Mouse (Mus musculus) left cerebral cortex, adult 8-10 months (tissue): ENCODE results near the gene Cabp7. TPM values are rescaled to one million over a fixed set of nuclear protein-coding genes. Genes with fewer than 3 reads are reported as not detected.
"Not testable (repeated sequence)": the region's sequence is repeated elsewhere in the genome, so short reads cannot be mapped to it uniquely, and the experiment has no call there.

Experiments used
- DNase-seq, 2 experiments: peaks; one replicate each; pipeline ENCODE4 v3.0.0; 2022; ENCODE audit warnings: low spot score in 2 of 2
- total RNA-seq, 4 experiments: library from RNA; stranded (reverse); gene quantifications; 2 replicates each; pipeline ENCODE4 v1.2.4; 2022

Cabp7 gene
- total RNA-seq, 4 experiments from 2014 or later: 23.9 to 30.2 (median 24.9) TPM

DNA sequence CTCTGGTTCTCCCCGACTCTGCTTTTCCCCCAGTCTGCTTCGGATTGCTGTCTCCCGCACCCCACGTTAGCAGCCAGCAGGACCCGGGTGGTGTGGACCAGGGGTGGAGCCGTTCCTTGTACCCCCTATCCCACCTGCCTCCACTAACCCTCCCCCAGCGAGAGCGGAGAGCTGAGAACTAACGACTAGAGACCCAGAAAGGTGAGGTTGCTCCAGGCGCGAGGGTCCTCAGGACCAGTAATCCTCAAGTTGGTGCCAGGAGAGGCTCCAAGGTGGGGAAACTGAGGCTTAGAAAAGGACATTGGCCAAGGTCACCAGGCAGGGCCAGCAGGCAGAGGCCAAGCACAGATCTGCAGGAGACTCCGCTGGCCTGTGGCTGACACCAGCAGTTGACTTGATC, 707 bp upstream of the Cabp7 start:
- DNase-seq: no peak

DNA sequence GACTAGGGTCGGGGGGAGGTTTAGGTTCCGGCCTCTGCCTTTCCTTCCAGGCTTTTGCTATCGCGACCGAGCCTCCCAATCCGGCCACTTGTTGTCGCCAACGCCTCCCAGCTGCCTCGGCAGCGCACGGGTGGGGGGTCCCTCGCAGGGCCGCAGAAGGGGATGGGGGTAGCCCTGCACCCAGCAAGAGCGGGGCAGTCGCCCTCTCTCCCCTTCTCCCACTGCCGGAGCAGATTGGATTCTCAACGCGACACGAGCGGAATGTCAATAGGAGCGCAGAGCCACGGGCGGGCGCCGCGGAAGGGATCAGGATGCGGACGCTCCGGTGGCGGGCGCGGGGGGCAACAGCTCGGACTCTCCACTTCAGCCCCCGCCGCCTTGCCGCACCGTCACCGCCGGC, 609 bp downstream of the Cabp7 start:
- DNase-seq: no peak

DNA sequence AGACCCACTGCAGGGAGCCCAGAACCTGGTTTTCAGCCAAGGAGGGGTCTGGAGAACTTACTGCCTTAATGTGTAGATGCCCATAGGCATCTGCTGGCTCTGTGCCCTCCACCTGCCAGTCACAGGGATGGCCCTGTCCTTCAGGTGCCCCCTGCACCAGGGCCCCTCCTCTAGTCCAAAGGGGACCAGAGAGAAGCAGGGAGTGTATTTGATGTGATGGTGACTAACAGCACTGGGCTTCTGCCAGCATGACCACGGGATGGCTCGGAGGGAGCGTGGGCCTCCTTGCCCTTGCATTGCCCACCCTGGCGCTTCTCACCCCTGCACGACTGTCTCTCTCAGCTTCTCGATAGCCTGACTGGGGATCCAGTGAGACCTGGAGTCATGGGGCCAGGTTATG, 1.9 kb downstream of the Cabp7 start:
- no peak for DNase-seq

DNA sequence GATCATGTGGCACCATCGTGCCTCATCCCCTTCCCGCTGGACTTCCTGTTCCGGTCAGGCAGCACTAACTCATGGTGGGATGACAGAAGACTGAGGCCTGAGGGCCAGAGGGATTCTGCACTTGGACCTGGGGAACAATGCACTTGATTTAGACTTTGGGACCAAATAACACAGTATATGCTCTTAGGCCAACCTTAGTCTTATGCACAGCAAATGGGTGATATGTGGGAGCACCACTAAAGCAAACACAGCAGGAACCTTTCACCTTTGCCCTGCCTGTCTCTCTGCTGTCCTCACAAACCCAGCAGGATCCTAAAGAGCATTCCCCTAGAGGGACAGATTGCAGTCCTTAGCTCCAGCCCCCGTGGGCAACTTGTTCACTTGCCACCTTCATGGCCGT, 5.8 kb downstream of the Cabp7 start:
- no peak for DNase-seq

DNA sequence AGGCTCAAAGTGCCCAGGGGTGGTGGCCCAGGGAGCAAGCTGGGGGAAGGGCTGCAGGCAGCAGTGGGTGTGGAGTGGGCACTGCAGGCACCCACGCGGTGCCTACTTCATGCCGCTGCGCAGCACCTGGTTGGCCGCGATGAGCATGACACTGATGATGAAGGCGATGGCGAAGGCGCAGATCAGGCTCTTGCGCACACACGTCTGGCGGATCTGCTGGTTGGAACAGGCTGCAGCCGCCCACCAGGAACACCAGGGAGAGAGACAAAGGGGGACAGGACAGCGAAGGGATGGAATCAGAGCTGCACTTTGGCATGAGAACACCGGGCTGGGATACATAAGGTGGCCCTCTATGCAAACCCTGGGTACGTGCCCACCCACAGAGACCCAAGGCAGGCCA, 7.9 kb downstream of the Cabp7 start:
- DNase-seq: no peak

DNA sequence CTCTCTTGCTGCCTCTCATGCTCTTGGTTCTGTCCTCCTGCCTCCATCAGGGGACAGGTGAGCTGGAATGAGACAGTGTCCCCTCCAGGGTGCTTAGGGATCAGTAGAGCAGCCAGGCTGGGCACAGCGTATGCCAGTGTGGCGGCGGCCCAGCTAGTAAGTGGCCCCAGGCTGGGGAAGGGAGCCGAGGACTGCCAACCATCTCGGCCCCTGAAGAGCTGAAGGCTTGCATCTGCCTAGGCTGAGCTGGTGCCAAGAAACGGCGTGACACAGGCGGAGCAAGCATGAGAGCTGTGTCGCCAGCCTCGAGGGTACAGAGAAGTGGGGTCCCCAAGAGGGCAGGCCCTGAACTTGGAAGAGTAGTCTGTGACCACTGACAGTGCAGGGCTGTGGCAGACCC, 8.9 kb downstream of the Cabp7 start:
- DNase-seq: no peak

DNA sequence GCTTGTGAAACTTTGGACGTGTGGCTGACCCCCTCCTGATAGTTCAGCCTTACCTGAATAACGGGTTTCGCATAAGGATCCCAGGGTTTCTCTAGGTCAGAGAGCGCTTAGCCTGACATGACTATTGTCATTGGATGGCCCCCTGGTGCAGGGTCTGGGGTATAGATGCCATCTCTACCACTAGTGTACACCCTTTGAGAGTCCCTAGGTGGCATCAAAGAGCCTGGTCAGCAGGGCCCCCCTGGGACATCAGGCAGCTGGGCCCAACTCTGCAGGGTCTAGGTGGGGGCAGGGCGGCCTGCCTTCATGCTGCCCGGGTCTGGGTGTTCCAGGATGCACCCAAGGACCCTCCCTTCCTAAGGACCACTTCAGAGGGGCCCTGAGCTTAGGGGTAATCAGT, 10.2 kb downstream of the Cabp7 start:
- DNase-seq: no peak

DNA sequence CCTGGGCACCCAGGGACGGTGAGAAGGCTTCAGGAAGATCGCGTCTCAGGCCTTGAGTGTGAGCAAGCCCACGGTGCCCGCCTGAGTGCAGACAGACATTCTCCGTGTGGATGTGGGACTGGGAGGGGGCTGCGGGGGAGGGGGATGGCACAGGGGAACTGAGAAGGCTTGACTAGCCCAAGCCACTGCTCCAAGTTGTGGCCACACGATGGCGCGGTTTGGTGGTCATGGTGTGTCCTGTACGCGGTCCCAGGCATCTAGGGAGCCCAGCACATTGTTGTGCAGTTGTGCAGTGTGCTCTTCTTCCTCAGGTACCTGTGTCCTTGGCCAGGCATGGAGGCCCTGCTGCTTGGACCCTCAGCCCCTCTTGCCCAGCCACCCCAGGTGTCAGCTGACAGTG, 12.4 kb downstream of the Cabp7 start:
- DNase-seq: no peak

DNA sequence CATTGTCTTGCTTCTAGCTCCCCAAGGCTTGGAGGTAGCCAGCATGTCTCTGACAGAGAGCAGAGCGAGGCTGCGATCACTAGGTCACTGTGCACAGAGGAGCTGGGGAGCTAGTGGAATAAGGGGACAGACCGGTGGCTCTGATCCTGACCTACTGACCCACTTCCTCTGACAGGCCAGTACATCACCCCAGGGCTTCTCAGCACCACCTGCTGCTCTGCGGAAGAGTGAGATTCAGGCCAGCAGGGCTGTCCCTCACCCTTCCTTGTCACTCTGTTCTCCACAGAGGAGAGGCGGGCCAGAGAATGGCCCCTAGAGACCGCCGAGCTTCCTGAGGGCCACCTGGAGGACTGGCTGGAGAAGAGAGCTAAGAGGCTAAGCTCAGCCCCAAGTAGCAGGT, 14.8 kb downstream of the Cabp7 start:
- no peak for DNase-seq

DNA sequence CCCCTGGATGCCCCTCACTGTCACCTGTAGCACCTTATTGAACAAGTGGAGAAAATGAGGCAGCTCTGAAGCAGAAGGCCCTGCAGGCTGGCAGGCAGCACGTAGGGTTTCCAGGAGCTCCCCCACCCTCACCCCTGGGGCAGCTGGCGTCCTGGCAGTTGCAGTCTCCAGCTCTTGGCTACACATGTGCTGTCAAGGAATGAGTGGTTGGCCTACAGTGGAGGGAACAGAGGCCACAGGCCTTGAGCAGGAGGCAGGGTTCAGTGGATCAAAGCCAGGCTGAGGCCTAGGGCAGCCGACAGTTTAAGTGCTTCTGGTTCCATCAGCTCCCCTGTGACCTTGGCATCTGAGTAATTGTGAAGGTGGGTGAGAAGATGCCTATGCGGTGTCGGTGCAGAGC, 15.7 kb downstream of the Cabp7 start:
- DNase-seq: no peak

DNA sequence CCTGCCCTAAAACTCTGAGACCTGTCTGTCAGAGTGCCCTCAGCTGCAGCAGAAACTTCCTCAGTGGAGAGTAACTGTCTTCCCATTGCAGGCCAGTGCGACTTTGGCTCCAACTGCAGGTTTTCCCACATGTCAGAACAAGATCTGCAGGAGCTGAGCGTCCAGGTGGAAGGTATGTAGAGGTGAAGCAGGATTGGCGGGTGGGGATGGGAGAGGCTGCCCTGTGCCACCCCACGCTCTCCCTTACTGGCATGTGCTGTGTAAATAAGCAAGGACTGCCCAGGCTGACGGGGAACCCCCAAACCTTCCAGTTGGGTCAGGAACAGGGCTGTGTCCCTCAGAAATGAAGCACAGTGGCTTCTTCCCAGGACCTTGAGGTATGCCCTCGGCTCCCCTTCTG, 16.5 kb downstream of the Cabp7 start:
- no peak for DNase-seq

DNA sequence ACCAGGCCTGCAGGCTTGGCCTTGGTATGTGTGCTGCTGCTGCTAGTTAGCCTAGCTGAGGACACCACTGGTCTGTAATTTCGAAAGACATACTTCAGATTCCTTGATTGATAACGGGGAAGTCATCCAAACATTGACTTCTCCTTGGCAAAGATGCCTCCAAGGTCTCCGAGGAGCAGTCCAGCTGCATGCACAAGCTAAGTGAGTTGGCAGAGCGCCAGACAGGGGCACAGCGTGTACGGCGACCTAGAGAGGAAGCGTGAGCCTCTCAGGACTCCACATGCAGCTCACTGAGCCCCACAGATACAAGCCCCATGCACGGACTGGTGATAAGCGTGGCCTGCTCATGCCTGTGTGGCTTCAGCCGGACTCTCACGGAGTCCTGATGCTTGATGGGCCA, 17.0 kb downstream of the Cabp7 start:
- DNase-seq: no peak

DNA sequence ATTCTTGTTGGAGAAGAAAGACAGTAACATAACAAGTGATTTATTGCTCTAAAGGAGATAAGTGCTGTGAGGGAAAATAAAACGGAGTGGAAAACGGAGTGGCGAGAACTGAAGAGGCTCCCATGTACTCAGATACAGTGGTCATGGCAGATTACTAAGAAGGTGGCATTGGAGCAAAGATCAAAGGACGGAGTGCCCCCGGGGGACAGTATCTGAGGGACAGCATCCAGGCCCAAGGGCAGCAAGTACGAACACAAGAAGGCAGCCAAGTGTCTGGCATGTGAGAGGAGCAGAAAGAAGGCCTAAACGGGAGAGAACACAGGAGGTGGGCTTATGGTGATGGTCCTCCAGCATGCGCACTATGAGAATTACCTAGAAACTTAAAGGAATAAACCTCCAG, 24.9 kb downstream of the Cabp7 start:
- DNase-seq: no peak

DNA sequence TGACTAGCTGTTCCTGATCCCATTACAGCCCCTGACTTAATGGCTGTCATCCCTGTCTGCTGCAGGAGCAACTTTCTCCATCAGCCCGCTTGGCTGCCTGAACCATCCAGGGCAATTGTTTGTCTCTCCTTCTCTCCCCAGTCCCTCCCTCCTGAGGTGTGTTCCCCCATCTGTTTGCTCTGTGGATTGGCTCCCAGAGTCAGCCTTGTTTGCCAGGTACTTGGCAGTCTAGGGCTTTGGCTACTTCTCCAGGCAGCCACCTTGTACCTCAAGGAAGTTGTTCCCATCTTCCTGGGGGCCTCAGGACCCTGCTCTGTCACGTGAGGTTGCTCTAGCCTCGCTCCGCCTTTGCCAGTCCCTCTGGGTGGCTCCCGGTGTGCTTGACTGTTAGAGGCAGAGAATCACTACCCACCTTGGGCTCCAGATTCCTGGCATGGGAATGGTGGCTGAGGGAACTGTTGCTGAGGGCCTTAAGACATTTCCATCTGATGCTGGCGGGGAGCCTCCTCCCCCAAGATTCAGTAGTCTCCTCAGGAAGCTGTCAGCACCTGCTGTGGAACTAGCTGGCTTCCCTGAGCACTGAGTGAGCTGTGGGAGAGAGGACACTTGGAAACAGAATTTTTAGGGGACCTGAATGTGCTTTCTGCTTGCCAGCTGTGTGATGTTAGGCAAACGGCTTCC, 25.5 kb downstream of the Cabp7 start:
- no peak for DNase-seq

DNA sequence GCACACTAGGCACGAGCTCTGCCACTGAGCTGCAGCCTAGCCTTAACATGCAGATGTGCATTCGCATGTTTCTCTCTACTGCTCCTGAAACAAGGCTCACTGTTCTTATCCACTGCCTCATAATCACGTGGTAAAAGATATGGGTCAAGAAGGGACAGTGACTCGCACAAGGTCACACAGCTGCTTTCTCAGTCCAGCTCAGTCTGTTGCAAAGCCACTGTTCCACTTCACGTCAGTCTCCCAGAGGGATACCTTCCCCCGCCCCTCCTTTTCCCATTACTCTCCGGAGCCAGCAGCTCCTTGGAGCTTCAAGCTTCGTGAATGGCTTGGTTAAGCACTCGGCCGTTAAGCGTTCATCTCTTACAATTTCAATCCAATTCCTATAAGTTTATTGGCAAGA, 26.2 kb downstream of the Cabp7 start:
- no peak for DNase-seq

DNA sequence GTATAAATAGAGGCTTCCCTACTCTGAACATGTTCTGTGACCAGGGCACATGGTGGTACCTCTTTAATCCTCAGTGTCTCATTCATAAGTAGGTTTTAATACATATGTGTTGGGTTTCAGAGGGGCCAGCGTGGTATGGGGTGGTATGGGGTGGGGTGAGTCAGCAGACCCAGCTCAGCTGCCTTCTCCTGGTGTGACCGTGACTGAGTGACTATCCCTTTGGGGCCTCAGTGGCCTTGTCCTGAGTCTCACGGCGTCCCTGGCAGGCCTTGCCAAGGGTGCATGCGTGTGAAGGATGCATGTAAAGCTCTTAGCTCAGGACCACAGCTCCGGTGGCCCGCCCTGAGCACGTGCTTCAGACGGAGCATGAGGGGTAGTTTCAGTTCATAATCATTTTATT, 26.6 kb downstream of the Cabp7 start:
- DNase-seq: no peak

DNA sequence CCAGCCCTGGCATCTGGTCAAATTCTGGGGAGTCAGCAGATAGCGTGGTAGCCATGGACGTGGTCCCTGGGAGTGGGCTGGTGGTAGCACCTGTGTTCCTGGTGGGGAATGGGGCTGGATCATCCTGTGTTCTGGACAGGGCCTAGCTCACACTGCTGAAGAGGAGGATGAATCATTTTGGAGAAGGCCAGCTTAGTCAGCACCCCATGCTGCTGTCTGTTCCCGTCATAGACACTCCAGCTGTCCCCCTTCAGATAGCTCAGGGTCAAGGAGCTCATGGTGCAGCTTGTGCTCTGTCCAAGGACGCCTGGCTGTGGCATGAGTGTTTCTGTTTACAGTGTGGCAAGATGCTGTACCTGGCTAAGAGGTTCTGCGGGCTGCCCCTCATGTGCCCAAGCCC, 28.0 kb downstream of the Cabp7 start:
- DNase-seq: no peak

DNA sequence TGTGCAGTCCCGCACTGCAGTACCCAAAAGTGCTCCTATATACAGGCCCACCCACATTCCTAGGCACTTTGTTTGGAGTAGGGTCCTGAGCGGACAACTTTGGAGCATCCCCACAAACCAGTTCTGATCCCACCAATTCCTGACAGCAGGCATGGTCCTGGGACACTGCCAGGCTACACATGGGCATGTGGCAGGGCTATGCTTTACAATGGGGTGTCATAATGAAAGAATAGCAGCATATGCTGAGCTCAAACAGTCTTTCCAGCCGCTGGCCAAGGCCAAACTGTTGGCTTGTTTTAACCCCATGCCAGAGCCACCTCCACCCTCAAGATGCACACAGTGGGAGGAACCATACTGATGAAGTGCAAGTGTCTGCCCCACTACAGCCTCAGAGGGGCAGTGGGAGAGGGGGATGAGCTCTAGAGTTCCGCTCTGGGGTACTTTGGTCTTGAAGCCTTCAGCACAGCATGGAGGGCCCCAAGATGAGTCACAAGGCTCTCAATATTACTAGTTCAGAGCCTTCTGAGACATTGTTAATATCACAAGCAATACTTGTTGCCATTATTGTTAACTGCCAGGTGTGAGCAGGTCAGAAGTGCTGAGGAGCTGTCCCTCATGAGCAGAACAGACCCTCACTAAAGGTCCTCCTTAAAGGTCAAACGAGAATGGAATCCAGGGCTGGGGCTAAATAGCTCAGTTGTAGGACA, 29.9 kb downstream of the Cabp7 start:
- DNase-seq: no peak

DNA sequence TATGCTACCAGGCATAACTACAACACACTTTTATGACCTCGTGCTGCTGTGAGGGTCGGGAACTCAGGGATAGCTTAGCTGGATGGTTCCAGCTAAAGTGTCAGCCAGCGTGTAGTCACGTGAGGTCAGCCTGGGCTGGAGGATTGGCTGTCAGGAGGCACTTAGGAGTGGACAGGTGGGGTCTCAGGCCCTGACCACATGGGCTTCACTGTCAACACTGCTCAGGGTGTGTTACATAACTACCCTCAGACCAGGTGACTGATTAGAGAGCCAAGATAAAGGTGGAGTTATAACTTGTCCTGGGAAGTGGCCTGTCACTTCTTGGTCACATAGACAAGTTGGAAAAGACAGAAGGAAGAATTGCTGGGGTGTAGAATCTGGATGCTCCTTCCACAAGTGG, 31.0 kb downstream of the Cabp7 start:
- DNase-seq: no peak

DNA sequence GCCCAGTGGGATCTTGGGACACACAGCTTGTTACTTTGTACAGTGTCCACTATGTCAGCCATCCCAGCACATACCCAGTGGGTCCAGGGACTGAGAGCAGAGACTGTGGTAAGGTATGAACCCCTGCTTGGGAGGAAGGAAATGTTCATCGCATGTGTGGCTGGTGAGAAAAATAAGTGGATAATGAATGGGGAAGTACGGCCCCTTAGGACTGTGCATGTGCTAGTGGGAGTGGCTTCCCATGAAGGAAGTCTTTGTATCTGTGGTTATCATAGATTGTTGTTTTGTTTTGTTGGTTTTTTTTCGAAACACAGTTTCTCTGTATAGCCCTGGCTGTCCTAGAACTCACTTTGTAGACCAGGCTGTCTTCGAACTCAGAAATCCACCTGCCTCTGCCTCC, 31.9 kb downstream of the Cabp7 start:
- no peak for DNase-seq

DNA sequence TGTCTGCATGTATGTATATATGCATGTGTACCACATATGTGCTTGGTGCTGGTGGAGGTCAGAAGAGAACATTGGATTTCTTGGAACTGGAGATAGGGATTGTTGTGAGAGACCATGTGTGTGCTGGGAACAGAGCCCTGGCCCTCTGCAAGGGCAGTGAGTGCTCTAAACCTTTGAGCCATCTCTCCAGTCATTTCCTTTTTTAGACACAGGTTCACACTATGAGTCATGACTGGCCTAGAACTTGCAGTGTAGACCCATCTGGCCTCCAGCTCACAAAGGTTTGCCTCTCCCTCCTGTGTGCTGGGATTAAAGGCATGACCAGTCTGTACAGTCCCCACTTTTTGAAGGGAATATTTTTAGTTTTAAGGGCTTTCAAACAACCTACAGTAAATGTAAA, 33.8 kb downstream of the Cabp7 start:
- no peak for DNase-seq

DNA sequence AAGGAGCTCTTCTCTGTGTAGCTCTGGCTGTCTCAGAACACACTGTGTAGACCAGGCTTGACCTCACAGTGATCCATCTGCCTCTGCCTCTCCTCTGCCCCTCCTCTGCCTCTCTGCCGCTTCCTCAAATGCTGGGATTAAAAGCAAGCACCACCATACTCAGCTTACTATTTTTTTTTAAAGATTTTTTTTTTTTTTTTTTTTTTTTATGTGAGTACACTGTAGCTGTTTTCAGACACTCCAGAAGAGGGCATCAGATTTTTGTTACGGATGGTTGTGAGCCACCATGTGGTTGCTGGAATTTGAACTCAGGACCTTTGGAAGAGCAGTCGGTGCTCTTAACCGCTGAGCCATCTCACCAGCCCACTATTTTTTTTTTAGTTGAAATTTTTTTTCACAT, 36.4 kb downstream of the Cabp7 start:
- not testable (repeated sequence) for DNase-seq

DNA sequence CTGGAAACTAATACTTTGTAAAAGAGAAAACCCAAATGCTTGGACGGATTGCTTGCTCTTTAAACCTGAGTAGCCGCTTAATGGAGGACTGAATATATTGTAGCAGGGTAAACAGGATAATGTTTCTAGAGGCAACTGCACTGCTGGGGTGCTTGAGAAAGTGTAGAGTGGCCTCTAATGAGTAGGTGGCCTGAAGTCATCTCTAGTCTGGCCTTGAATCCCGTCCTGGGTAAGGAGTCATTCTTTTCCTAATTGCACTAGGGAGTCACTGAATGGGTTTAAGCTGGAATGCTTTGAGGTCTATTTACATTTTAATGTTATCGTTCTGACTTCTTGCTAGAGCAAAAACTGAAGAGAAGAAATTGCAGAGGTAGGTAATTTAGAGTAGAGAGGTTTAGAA, 41.4 kb downstream of the Cabp7 start:
- DNase-seq: no peak
